Mouse (Mus musculus): ENCODE measurements around the gene Mok. TPM values are rescaled to one million over a fixed set of nuclear protein-coding genes. Genes with fewer than 3 reads are reported as not detected.
"Not testable (repeated sequence)": the region's sequence is repeated elsewhere in the genome, so short reads cannot be mapped to it uniquely, and the experiment has no call there.

Mok gene
- polyA plus RNA-seq, 1 experiment from 2014 or later, result 4.7 TPM

- no peak for ATAC-seq (ENCODE audit: insufficient number of reproducible peaks, insufficient read depth, low FRiP score, low read depth)
- no peaks in the 10 kb centered on the region for H3K9me3 ChIP-seq (ENCODE audit: control insufficient read depth, low read length)
- no peaks in the 10 kb centered on the region for H3K27me3 ChIP-seq (ENCODE audit: control insufficient read depth, insufficient read depth, low read length)
- H3K9ac ChIP-seq (ENCODE audit: low read length), result no peak overlapping the region
- H3K27ac ChIP-seq (replicated peaks in 1 of 2; ENCODE audit: control insufficient read depth in 1 of 2, insufficient read depth in 1 of 2, low read depth in 2 of 2, low read length in 2 of 2), result no peak overlapping the region
- WGBS, result 87% methylated on average over 5 of the region's 5 CpGs
- no peak overlapping the region for H3K4me3 ChIP-seq (ENCODE audit: control insufficient read depth in 1 of 2, insufficient read depth in 1 of 2, low read depth in 1 of 2, low read length in 2 of 2)
- peaks cover 94% of the 10 kb centered on the region for H3K36me3 ChIP-seq (ENCODE audit: control insufficient read depth, insufficient read depth, low read length)
- no peak overlapping the region for H3K4me2 ChIP-seq (ENCODE audit: low read length)
- no peaks in the 10 kb centered on the region for H3K4me1 ChIP-seq (ENCODE audit: control insufficient read depth in 2 of 2, insufficient read depth in 2 of 2, low read length in 2 of 2)
Observed at GRCm38 (mm10) chr12:110871247-110871646, 30.5 kb upstream of the Mok start.

GRCm38 (mm10) chr12:110870107-110870506 lies 29.4 kb upstream of the Mok start:
- no peak for ATAC-seq (ENCODE audit: insufficient number of reproducible peaks, insufficient read depth, low FRiP score, low read depth)
- 76% methylated on average over 4 of the region's 4 CpGs for WGBS
- H3K36me3 ChIP-seq (ENCODE audit: control insufficient read depth, insufficient read depth, low read length), result peaks cover 92% of the 10 kb centered on the region

GRCm38 (mm10) chr12:110865989-110866388 lies 25.2 kb upstream of the Mok start:
- peaks cover 83% of the 10 kb centered on the region for H3K36me3 ChIP-seq (ENCODE audit: control insufficient read depth, insufficient read depth, low read length)
- H3K9me3 ChIP-seq (ENCODE audit: control insufficient read depth, low read length), result no peaks in the 10 kb centered on the region
- no peak overlapping the region for H3K27ac ChIP-seq (replicated peaks in 1 of 2; ENCODE audit: control insufficient read depth in 1 of 2, insufficient read depth in 1 of 2, low read depth in 2 of 2, low read length in 2 of 2)
- 89% methylated on average over 10 of the region's 10 CpGs for WGBS
- H3K4me1 ChIP-seq (ENCODE audit: control insufficient read depth in 2 of 2, insufficient read depth in 2 of 2, low read length in 2 of 2), result no peaks in the 10 kb centered on the region
- no peak overlapping the region for H3K9ac ChIP-seq (ENCODE audit: low read length)
- H3K4me2 ChIP-seq (ENCODE audit: low read length), result no peak overlapping the region
- ATAC-seq (ENCODE audit: insufficient number of reproducible peaks, insufficient read depth, low FRiP score, low read depth), result no peak
- H3K27me3 ChIP-seq (ENCODE audit: control insufficient read depth, insufficient read depth, low read length), result no peaks in the 10 kb centered on the region
- H3K4me3 ChIP-seq (ENCODE audit: control insufficient read depth in 1 of 2, insufficient read depth in 1 of 2, low read depth in 1 of 2, low read length in 2 of 2), result no peak overlapping the region

More at GRCm38 (mm10) chr12:110870107-110870506, 29.4 kb upstream of the Mok start:
- Histone ChIP-seq H3K27me3 (ENCODE audit: control insufficient read depth, insufficient read depth, low read length) (no peaks in the 10 kb centered on the region), H3K4me1 (ENCODE audit: control insufficient read depth in 2 of 2, insufficient read depth in 2 of 2, low read length in 2 of 2) (no peaks in the 10 kb centered on the region), H3K27ac (replicated peaks in 1 of 2; ENCODE audit: control insufficient read depth in 1 of 2, insufficient read depth in 1 of 2, low read depth in 2 of 2, low read length in 2 of 2) (no peak overlapping the region), H3K9ac (ENCODE audit: low read length) (no peak overlapping the region), H3K9me3 (ENCODE audit: control insufficient read depth, low read length) (no peaks in the 10 kb centered on the region), H3K4me2 (ENCODE audit: low read length) (no peak overlapping the region), H3K4me3 (ENCODE audit: control insufficient read depth in 1 of 2, insufficient read depth in 1 of 2, low read depth in 1 of 2, low read length in 2 of 2) (no peak overlapping the region)

GRCm38 (mm10) chr12:110865571-110865970 lies 24.8 kb upstream of the Mok start:
- WGBS, result 82% methylated on average over 6 of the region's 6 CpGs
- ATAC-seq (ENCODE audit: insufficient number of reproducible peaks, insufficient read depth, low FRiP score, low read depth), result no peak

GRCm38 (mm10) chr12:110864008-110864407 lies 23.3 kb upstream of the Mok start:
- Histone ChIP-seq H3K9ac (ENCODE audit: low read length) (no peak overlapping the region), H3K4me2 (ENCODE audit: low read length) (no peak overlapping the region), H3K4me1 (ENCODE audit: control insufficient read depth in 2 of 2, insufficient read depth in 2 of 2, low read length in 2 of 2) (no peaks in the 10 kb centered on the region), H3K4me3 (ENCODE audit: control insufficient read depth in 1 of 2, insufficient read depth in 1 of 2, low read depth in 1 of 2, low read length in 2 of 2) (no peak overlapping the region), H3K36me3 (ENCODE audit: control insufficient read depth, insufficient read depth, low read length) (peaks cover 77% of the 10 kb centered on the region), H3K27ac (replicated peaks in 1 of 2; ENCODE audit: control insufficient read depth in 1 of 2, insufficient read depth in 1 of 2, low read depth in 2 of 2, low read length in 2 of 2) (no peak overlapping the region), H3K9me3 (ENCODE audit: control insufficient read depth, low read length) (no peaks in the 10 kb centered on the region), H3K27me3 (ENCODE audit: control insufficient read depth, insufficient read depth, low read length) (no peaks in the 10 kb centered on the region)
- no peak for ATAC-seq (ENCODE audit: insufficient number of reproducible peaks, insufficient read depth, low FRiP score, low read depth)
- WGBS, result 84% methylated on average over 6 of the region's 6 CpGs

More at GRCm38 (mm10) chr12:110865571-110865970, 24.8 kb upstream of the Mok start:
- Histone ChIP-seq H3K4me3 (ENCODE audit: control insufficient read depth in 1 of 2, insufficient read depth in 1 of 2, low read depth in 1 of 2, low read length in 2 of 2) (no peak overlapping the region), H3K27ac (replicated peaks in 1 of 2; ENCODE audit: control insufficient read depth in 1 of 2, insufficient read depth in 1 of 2, low read depth in 2 of 2, low read length in 2 of 2) (no peak overlapping the region), H3K36me3 (ENCODE audit: control insufficient read depth, insufficient read depth, low read length) (peaks cover 82% of the 10 kb centered on the region), H3K4me2 (ENCODE audit: low read length) (no peak overlapping the region), H3K9ac (ENCODE audit: low read length) (no peak overlapping the region), H3K27me3 (ENCODE audit: control insufficient read depth, insufficient read depth, low read length) (no peaks in the 10 kb centered on the region), H3K4me1 (ENCODE audit: control insufficient read depth in 2 of 2, insufficient read depth in 2 of 2, low read length in 2 of 2) (no peaks in the 10 kb centered on the region), H3K9me3 (ENCODE audit: control insufficient read depth, low read length) (no peaks in the 10 kb centered on the region)

GRCm38 (mm10) chr12:110861256-110861655 lies 20.5 kb upstream of the Mok start:
- Histone ChIP-seq H3K36me3 (ENCODE audit: control insufficient read depth, insufficient read depth, low read length) (peaks cover 65% of the 10 kb centered on the region), H3K9me3 (ENCODE audit: control insufficient read depth, low read length) (no peaks in the 10 kb centered on the region), H3K27ac (replicated peaks in 1 of 2; ENCODE audit: control insufficient read depth in 1 of 2, insufficient read depth in 1 of 2, low read depth in 2 of 2, low read length in 2 of 2) (no peak overlapping the region), H3K4me2 (ENCODE audit: low read length) (no peak overlapping the region), H3K9ac (ENCODE audit: low read length) (no peak overlapping the region), H3K4me1 (ENCODE audit: control insufficient read depth in 2 of 2, insufficient read depth in 2 of 2, low read length in 2 of 2) (no peaks in the 10 kb centered on the region), H3K4me3 (ENCODE audit: control insufficient read depth in 1 of 2, insufficient read depth in 1 of 2, low read depth in 1 of 2, low read length in 2 of 2) (no peak overlapping the region), H3K27me3 (ENCODE audit: control insufficient read depth, insufficient read depth, low read length) (no peaks in the 10 kb centered on the region)
- 56% methylated on average over 7 of the region's 7 CpGs for WGBS
- ATAC-seq (ENCODE audit: insufficient number of reproducible peaks, insufficient read depth, low FRiP score, low read depth), result no peak

- H3K27ac ChIP-seq (replicated peaks in 1 of 2; ENCODE audit: control insufficient read depth in 1 of 2, insufficient read depth in 1 of 2, low read depth in 2 of 2, low read length in 2 of 2), result no peak overlapping the region
- H3K4me2 ChIP-seq (ENCODE audit: low read length), result no peak overlapping the region
- no peak overlapping the region for H3K9ac ChIP-seq (ENCODE audit: low read length)
- no peaks in the 10 kb centered on the region for H3K9me3 ChIP-seq (ENCODE audit: control insufficient read depth, low read length)
- no peaks in the 10 kb centered on the region for H3K4me1 ChIP-seq (ENCODE audit: control insufficient read depth in 2 of 2, insufficient read depth in 2 of 2, low read length in 2 of 2)
- H3K4me3 ChIP-seq (ENCODE audit: control insufficient read depth in 1 of 2, insufficient read depth in 1 of 2, low read depth in 1 of 2, low read length in 2 of 2), result no peak overlapping the region
- H3K36me3 ChIP-seq (ENCODE audit: control insufficient read depth, insufficient read depth, low read length), result peaks cover 66% of the 10 kb centered on the region
- no peak for ATAC-seq (ENCODE audit: insufficient number of reproducible peaks, insufficient read depth, low FRiP score, low read depth)
- no peaks in the 10 kb centered on the region for H3K27me3 ChIP-seq (ENCODE audit: control insufficient read depth, insufficient read depth, low read length)
Observed at GRCm38 (mm10) chr12:110860293-110860692, 19.6 kb upstream of the Mok start.

GRCm38 (mm10) chr12:110858681-110859080 lies 17.9 kb upstream of the Mok start:
- H3K27me3 ChIP-seq (ENCODE audit: control insufficient read depth, insufficient read depth, low read length); H3K4me2 ChIP-seq (ENCODE audit: low read length); H3K9ac ChIP-seq (ENCODE audit: low read length); ATAC-seq (ENCODE audit: insufficient number of reproducible peaks, insufficient read depth, low FRiP score, low read depth); H3K27ac ChIP-seq (replicated peaks in 1 of 2; ENCODE audit: control insufficient read depth in 1 of 2, insufficient read depth in 1 of 2, low read depth in 2 of 2, low read length in 2 of 2); H3K4me1 ChIP-seq (ENCODE audit: control insufficient read depth in 2 of 2, insufficient read depth in 2 of 2, low read length in 2 of 2); H3K9me3 ChIP-seq (ENCODE audit: control insufficient read depth, low read length); H3K4me3 ChIP-seq (ENCODE audit: control insufficient read depth in 1 of 2, insufficient read depth in 1 of 2, low read depth in 1 of 2, low read length in 2 of 2): not testable (repeated sequence)
- peaks cover 55% of the 10 kb centered on the region for H3K36me3 ChIP-seq (ENCODE audit: control insufficient read depth, insufficient read depth, low read length)
- 92% methylated on average over 15 of the region's 15 CpGs for WGBS
